Mouse (Mus musculus) kidney, postnatal 10 days (tissue): ENCODE data around the gene Slc2a4.
"Not testable (repeated sequence)": the region's sequence is repeated elsewhere in the genome, so short reads cannot be mapped to it uniquely, and the experiment has no call there.

Experiments used
- DNase-seq: peaks from one replicate; pipeline ENCODE4 v3.0.0; 2021; ENCODE audit warnings: mixed read lengths

Slc2a4 gene

DNA sequence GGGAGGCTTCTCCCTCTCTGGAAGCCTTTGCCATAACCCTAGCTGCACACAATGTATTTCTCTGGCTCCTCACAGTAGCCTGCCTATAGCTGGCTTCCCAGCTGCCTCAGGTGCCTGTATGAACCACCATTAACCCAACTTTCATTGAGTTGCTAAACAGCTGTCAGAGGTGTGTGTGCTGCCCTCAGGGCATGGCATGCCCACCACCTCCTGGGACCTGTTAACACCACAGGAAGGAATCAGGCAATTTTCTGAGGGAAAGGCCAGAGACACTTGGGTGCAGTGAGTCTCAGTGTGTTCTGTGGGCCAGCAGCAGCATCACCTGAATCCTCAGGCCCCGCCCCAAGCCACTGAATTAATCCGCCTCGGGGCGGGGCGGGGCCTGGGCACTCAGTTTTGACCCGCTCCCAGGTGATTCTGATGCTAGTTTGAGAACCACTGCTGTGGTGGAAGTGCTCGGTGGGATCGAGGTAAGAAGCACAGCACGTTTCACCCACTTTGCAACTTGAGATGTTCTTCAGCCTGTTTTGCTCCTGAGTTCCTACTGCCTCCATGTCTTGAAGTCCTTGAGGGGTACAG lies 9.5 kb downstream of the Slc2a4 start:
- peak; percentile 36 for DNase-seq

DNA sequence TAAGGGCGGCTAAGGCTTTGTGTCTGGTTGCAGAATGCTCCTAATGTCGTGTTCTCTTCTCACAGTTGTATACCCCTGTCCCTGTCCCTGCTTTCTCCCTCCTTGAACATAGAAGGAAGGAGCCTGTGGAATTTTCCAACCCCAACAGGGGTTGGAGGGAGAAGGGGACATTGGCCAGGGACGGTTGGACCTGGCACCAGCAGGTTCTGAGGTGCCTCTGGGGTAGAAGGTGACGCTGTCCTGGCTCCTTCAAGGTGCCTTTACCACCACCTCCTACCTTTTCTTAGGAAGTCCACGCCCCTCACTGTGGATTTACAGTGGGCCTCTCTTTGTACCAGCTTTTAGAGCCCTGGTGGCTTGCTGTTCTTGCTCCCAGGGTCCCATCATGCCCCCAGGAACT lies 10.2 kb downstream of the Slc2a4 start:
- DNase-seq, result peak; percentile 27

DNA sequence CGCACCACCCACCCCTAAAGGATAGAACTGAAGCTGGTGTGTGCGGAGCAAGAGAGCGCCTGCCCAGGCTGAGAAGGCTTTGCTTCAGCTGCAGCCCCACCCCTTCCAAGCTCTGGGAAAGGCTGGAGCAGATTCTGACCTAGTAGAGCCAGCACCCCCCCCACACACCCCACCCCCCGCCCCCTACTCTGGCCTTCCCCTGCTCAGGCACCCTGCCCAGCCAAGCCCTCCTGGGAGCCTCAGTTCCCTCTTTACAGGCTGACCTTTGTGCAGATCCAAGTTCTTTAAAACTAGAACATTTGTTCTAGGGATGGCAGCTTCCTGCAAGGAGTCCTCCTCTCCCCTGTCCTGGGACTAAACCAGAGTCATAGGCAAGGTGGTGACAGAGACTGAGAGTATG lies 10.6 kb downstream of the Slc2a4 start:
- DNase-seq, result peak; percentile 71

DNA sequence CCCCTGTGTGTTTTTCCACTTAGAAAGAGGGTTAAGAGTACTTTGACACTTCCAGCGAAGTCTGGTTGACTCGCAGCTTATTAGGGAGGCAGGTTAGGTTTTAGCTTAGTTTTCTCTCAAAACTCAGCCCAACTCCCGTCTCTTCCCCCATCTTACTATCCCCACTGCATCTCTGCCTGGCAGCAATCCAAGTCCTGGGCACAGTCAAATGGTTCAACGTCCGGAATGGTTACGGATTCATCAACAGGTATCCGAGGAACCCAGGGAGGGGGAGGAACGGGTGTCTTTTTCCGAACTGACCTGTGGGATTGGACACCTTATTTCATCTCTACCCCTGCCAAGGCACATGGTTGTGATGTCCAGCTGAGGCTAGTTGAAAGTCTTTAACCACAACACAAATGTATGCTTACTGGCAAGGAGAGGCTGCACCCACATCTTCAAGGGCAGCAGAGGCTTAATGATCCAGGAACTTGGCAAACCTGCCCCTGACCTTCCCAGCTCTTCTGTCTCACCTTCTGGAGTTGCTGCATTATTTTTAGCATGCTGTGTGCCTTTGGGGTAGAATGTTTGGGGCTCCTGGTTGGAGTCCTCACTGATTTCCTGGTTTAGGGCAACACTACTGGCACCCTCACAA lies 11.2 kb downstream of the Slc2a4 start:
- peak; percentile 62 for DNase-seq

DNA sequence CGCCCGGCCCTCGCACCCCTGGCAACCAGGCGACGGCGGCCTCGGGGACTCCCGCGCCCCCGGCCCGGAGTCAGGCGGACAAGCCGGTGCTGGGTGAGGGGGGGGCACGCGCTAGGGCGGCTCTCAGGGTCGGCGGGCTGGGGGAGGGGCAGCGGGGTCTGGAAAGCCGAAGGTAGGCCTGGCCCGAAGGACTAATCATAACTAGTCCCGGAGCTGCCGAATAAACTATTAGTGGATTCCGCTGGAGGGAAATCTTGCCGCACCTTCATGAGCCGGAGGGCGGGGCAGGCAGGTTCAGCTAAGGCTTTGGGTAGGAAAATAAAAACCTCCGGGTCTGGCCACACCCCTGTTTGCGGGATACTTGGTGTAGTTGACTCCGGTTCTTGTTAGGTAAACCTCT lies 11.8 kb downstream of the Slc2a4 start:
- DNase-seq, result peak; percentile 62

GRCm38 (mm10) chr11:69935137-69935879 lies 12.7 kb downstream of the Slc2a4 start, which contains the start of gene Ybx2:
Gene Ybx2, plus strand, starts transcription at chr11:69935796.
- DNase-seq, result peak; percentile 94

- no peak for DNase-seq
These were observed 13.3 kb downstream of the Slc2a4 start for GRCm38 (mm10) chr11:69934681-69935080.

GRCm38 (mm10) chr11:69934169-69934568 lies 13.8 kb downstream of the Slc2a4 start:
- peak; percentile 97 for DNase-seq

DNA sequence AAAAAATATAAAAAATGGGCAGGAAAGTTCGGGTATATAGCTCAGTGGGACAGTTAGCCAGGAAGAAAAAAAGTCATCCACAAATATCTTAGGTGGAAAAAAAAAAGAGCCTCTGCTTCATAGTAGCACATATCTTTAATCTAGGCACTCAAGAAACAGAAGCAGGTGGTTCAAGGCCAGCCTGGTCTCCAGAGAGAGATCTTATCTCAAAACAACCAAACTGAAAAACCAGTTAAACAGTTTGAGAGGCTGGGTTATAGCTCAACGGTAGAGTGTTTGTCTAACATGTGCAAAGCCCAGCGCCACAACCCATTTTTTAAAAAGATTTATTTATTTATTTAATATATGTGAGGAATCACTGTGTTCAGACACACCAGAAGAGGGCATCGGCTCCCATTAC lies 14.9 kb downstream of the Slc2a4 start:
- no peak for DNase-seq

DNA sequence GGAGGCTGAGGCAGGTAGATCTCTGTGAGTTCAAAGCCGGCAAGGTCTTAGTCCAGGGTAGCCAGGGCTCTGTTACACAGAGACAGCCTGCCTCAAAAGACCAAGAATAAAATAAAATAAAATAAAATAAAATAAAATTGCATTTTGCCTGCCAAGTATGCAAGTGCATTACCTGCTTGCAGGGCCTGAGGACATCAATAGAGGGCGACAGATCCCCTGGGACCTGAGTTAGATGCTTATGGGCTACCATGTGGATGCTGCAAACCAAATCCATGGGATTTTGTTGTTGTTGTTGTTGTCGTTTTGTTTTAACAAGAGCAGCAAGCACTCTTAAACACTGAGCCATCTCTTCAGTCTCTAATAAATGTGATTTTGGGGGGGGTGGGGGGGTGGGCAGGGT lies 15.7 kb downstream of the Slc2a4 start:
- DNase-seq, result no peak

DNA sequence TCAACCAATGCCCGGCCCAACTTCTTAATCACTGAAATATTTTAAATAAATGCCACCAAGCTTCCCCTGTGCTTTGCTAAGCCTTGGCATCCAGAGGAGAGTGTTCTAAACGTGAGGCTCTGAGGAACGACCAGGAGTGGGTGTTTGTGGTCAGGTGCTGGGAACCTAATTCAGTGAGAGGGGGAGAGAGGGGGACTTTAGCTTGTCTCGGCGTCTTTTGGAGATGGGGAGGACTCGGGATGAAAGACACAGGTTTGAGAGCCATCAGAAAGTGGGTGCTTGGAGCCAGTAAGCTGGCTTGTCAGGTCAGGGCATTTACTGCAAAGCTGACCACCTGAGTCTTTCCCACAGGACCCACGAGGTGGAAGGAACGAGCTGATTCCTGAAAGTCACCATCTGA lies 16.2 kb downstream of the Slc2a4 start:
- DNase-seq, result no peak

DNA sequence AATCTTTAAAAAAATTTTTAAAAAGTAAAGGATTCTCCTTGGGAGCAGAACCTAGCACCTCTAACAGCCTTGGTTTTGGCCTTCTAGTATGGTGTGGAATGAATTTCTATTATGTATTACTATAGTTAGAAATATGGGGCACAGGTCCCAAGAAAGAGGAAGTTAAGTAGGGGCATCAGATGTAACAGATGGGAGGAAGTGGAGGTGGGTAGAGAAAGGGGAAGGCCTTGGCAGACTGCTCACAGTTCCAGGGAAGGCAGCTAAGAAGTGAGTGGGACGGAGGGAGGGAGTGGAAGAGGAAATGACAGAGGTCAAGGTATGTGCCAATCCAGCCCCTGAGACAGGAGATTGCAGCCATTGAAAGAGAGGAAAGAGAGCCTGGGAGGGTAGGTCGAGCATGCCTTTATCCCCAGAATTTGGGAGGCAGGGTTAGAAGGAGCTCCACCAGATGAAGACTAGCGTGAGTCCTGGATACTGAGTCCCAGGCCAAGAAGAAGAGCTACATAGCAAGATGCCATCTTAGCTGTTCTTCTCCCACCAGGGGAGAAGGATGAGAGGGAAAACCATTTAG lies 16.9 kb downstream of the Slc2a4 start:
- DNase-seq, result no peak

DNA sequence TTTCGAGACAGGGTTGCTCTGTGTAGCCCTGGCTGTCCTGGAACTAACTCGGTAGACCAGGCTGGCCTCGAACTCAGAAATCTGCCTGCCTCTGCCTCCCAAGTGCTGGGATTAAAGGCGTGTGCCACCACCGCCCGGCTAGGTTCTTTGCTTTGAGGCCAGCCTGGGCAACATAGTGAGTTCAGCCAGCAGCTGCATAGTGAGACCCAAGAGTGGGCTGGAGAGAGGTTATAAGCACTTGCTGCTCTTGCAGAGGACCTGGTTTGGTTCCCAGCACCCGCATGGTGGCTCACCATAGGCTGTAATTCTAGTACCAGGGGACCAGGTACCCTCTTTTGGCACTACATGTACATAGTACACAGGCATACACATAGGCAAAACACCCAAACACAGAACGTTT lies 17.8 kb downstream of the Slc2a4 start:
- not testable (repeated sequence) for DNase-seq

DNA sequence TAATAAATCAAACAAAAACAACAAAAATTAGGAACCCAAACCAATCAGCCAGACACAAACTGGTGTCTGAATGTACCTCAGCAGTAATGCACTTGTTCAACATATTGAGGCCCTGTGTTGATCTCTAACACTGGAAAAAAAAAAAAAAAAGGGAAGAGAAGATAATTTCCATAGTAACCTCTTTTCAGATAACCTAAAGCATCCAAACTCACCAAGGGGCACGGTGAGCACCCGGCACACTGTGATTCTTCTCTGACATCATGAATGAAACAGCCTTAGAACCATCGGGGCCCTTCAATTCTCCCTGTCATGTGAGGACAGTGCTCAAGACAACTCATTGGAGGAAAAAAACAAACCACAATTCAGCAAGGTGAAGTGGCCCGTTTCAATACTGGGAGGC lies 18.3 kb downstream of the Slc2a4 start:
- no peak for DNase-seq

GRCm38 (mm10) chr11:69927501-69927900 lies 20.5 kb downstream of the Slc2a4 start:
- no peak for DNase-seq

DNA sequence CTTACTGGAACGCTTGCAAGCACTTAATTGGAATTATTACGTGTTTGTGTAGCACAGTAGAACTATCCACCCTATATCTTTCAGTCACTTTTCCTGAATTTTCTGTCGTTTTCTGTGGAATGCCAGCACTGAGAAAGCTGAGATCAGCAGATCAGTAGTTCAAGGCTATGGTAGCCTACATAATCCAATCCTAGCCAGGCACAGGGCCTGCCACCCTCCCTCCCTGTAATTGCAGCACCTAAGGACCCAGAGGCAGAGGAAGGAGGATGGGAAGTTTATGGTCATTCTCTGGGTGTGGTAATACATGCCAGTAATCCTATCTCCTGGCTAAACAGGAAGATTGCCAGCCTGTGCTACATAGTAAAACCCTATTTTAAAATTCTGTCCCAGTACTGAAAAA lies 25.2 kb downstream of the Slc2a4 start:
- no peak for DNase-seq

GRCm38 (mm10) chr11:69922012-69922756 lies 25.8 kb downstream of the Slc2a4 start:
- no peak for DNase-seq

- DNase-seq, result peak; percentile 100
These were observed 26.6 kb downstream of the Slc2a4 start, which contains the start of gene Eif5a for GRCm38 (mm10) chr11:69921114-69922011. Gene Eif5a, minus strand, starts transcription at chr11:69921958.

DNA sequence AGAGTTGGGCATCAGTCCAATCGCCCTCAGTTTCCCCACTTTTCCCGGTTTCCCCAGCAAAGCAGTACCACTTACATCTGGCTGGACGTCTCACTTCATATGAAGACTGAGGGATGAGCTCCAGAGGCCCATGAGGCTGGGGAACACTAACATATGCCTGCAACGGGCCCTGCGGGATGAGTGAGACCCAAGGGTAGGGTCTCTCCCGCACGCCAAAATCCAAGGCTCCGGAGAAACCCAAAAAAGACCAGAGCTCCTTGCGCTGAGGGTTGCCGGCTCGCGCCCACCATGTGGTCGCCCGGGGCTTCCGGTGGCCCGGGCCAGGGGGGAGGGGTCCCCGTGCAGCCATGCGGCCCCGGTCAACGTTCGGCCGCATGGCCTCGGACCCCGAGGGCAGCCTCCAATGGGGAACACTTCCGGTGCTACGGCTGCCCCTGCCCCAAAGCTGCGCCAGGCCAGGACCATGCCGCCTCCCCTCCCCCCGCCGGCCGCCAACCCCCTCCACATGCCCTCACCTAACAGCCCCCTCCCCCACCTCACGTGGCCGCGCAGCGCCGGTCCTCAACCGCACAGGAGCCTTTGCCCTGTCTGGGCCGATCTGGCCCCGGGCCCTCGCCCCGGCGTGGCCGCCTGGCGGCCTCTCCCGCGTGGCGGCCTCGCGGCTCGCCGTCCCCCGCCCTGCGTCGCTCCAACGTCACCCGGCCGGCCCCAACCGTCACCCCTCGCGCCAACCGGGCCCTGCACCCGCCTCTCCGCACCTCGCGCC lies 27.5 kb downstream of the Slc2a4 start:
- peak; percentile 77 for DNase-seq

GRCm38 (mm10) chr11:69919661-69920265 lies 28.2 kb downstream of the Slc2a4 start:
- peak; percentile 87 for DNase-seq

DNA sequence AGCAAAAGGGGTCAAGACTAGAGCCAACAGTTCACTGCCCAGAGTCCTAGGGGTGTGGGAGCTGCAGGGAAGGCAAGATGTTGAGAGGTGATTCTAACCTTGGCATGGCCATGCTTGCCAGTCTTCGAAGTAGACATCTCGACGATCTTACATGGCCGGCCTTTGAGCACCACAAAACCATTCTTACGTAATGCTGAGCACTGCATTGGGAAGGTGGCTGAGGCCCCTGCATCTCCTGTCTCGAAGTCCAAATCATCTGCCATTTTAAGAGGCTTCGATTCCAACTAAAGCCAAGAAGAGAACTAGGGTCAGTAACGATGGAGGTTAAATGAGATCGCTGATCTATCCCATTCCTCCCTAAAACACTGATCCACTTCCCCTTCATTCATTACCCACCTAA lies 28.9 kb downstream of the Slc2a4 start:
- no peak for DNase-seq
